Mouse (Mus musculus): ENCODE data around the gene Srsf2. TPM values are rescaled to one million over a fixed set of nuclear protein-coding genes. Genes with fewer than 3 reads are reported as not detected.

Gene Srsf2
- total RNA-seq, 1 experiment from 2014 or later, result 573 TPM

GRCm38 (mm10) chr11:116819932-116820593 is 32.8 kb downstream of the Srsf2 start:
- ATAC-seq (replicated peaks in 1 of 2; ENCODE audit: insufficient read depth in 1 of 2, low FRiP score in 2 of 2, low TSS enrichment in 1 of 2, low read depth in 1 of 2, poor library complexity in 2 of 2, severe bottlenecking in 2 of 2), result no peak

- no peak for ATAC-seq (replicated peaks in 1 of 2; ENCODE audit: insufficient read depth in 1 of 2, low FRiP score in 2 of 2, low TSS enrichment in 1 of 2, low read depth in 1 of 2, poor library complexity in 2 of 2, severe bottlenecking in 2 of 2)
Observed at GRCm38 (mm10) chr11:116818722-116819121, 34.2 kb downstream of the Srsf2 start.

- no peak for ATAC-seq (replicated peaks in 1 of 2; ENCODE audit: insufficient read depth in 1 of 2, low FRiP score in 2 of 2, low TSS enrichment in 1 of 2, low read depth in 1 of 2, poor library complexity in 2 of 2, severe bottlenecking in 2 of 2)
Observed at GRCm38 (mm10) chr11:116817567-116817966, 35.3 kb downstream of the Srsf2 start.

- ATAC-seq (replicated peaks in 1 of 2; ENCODE audit: insufficient read depth in 1 of 2, low FRiP score in 2 of 2, low TSS enrichment in 1 of 2, low read depth in 1 of 2, poor library complexity in 2 of 2, severe bottlenecking in 2 of 2), result no peak
Observed at GRCm38 (mm10) chr11:116816769-116817168, 36.1 kb downstream of the Srsf2 start.

GRCm38 (mm10) chr11:116814884-116815415 is 37.9 kb downstream of the Srsf2 start:
- ATAC-seq (replicated peaks in 1 of 2; ENCODE audit: insufficient read depth in 1 of 2, low FRiP score in 2 of 2, low TSS enrichment in 1 of 2, low read depth in 1 of 2, poor library complexity in 2 of 2, severe bottlenecking in 2 of 2), result no peak

- ATAC-seq (replicated peaks in 1 of 2; ENCODE audit: insufficient read depth in 1 of 2, low FRiP score in 2 of 2, low TSS enrichment in 1 of 2, low read depth in 1 of 2, poor library complexity in 2 of 2, severe bottlenecking in 2 of 2), result no peak
Observed at GRCm38 (mm10) chr11:116814076-116814883, 38.6 kb downstream of the Srsf2 start.

GRCm38 (mm10) chr11:116813610-116814009 is 39.3 kb downstream of the Srsf2 start:
- no peak for ATAC-seq (replicated peaks in 1 of 2; ENCODE audit: insufficient read depth in 1 of 2, low FRiP score in 2 of 2, low TSS enrichment in 1 of 2, low read depth in 1 of 2, poor library complexity in 2 of 2, severe bottlenecking in 2 of 2)

- ATAC-seq (replicated peaks in 1 of 2; ENCODE audit: insufficient read depth in 1 of 2, low FRiP score in 2 of 2, low TSS enrichment in 1 of 2, low read depth in 1 of 2, poor library complexity in 2 of 2, severe bottlenecking in 2 of 2), result no peak
Observed at GRCm38 (mm10) chr11:116812793-116813529, 39.9 kb downstream of the Srsf2 start.

GRCm38 (mm10) chr11:116810983-116811901 is 41.7 kb downstream of the Srsf2 start:
- peak; percentile 68 to 74 for ATAC-seq (replicated peaks in 1 of 2; ENCODE audit: insufficient read depth in 1 of 2, low FRiP score in 2 of 2, low TSS enrichment in 1 of 2, low read depth in 1 of 2, poor library complexity in 2 of 2, severe bottlenecking in 2 of 2)

- no peak for ATAC-seq (replicated peaks in 1 of 2; ENCODE audit: insufficient read depth in 1 of 2, low FRiP score in 2 of 2, low TSS enrichment in 1 of 2, low read depth in 1 of 2, poor library complexity in 2 of 2, severe bottlenecking in 2 of 2)
Observed at GRCm38 (mm10) chr11:116810528-116810927, 42.4 kb downstream of the Srsf2 start.

- no peak for ATAC-seq (replicated peaks in 1 of 2; ENCODE audit: insufficient read depth in 1 of 2, low FRiP score in 2 of 2, low TSS enrichment in 1 of 2, low read depth in 1 of 2, poor library complexity in 2 of 2, severe bottlenecking in 2 of 2)
Observed at GRCm38 (mm10) chr11:116809520-116809919, 43.4 kb downstream of the Srsf2 start.

GRCm38 (mm10) chr11:116808811-116809395 is 44.0 kb downstream of the Srsf2 start:
- ATAC-seq (replicated peaks in 1 of 2; ENCODE audit: insufficient read depth in 1 of 2, low FRiP score in 2 of 2, low TSS enrichment in 1 of 2, low read depth in 1 of 2, poor library complexity in 2 of 2, severe bottlenecking in 2 of 2), result no peak

- peak; percentile 59 to 66; a peak in 2 of 4 replicates for ATAC-seq (replicated peaks in 1 of 2; ENCODE audit: insufficient read depth in 1 of 2, low FRiP score in 2 of 2, low TSS enrichment in 1 of 2, low read depth in 1 of 2, poor library complexity in 2 of 2, severe bottlenecking in 2 of 2)
Observed at GRCm38 (mm10) chr11:116807938-116808606, 44.8 kb downstream of the Srsf2 start.

GRCm38 (mm10) chr11:116807526-116807925 is 45.4 kb downstream of the Srsf2 start:
- no peak for ATAC-seq (replicated peaks in 1 of 2; ENCODE audit: insufficient read depth in 1 of 2, low FRiP score in 2 of 2, low TSS enrichment in 1 of 2, low read depth in 1 of 2, poor library complexity in 2 of 2, severe bottlenecking in 2 of 2)

- no peak for ATAC-seq (replicated peaks in 1 of 2; ENCODE audit: insufficient read depth in 1 of 2, low FRiP score in 2 of 2, low TSS enrichment in 1 of 2, low read depth in 1 of 2, poor library complexity in 2 of 2, severe bottlenecking in 2 of 2)
Observed at GRCm38 (mm10) chr11:116807116-116807515, 45.8 kb downstream of the Srsf2 start.

Measured in hematopoietic stem cell, adult 5-6 weeks (primary cell).